Mouse (Mus musculus) kidney, adult 2 months (tissue): ENCODE results near the gene Fkbp4.

ENCODE experiments used
- CTCF ChIP-seq: fragments of 200-500 bp; conservative IDR thresholded peaks from 2 replicates; pipeline ENCODE4 v1.5.1; 2011; ENCODE audit warnings: low read depth, mild to moderate bottlenecking, control low read depth, low read length, moderate library complexity, mixed read lengths; ENCODE audit not compliant: insufficient read depth, insufficient read length
- POLR2A ChIP-seq: fragments of 200-500 bp; IDR thresholded peaks from one replicate; pipeline ENCODE4 v1.6.1; 2011; ENCODE audit warnings: low read depth, low read length, control low read depth

DNA sequence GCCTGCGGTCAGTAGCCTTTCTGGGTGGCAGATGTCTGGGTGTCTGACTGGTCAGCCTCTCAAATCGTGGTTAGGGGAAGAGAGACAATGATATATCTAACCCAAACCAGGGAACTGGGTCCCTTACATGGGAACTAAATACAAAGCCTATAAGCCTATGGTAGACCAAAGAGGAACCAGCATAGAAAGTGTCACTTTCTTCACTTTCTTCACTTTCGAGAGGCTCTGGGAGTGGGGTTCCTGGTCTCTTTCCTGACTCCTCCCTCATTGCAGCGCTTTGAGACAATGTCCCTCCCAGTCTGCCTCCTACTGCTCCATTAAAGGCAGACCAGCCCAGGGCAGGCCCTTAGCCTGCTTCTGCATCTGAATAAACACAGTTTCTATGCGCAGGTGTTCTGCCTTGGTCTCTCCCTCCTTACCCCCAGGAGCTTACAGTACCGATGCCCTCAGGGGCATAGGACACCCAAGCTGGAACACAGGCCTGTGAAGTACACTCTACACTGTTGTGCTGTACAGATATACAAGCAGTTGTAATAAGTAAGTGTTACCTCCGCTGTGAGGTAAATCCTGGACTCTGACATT lies 29.8 kb downstream of the Fkbp4 start:
- no peak for TF ChIP-seq CTCF
- TF ChIP-seq POLR2A, result no peak
